Mouse (Mus musculus): ENCODE results near the gene Gjc1.

DNA sequence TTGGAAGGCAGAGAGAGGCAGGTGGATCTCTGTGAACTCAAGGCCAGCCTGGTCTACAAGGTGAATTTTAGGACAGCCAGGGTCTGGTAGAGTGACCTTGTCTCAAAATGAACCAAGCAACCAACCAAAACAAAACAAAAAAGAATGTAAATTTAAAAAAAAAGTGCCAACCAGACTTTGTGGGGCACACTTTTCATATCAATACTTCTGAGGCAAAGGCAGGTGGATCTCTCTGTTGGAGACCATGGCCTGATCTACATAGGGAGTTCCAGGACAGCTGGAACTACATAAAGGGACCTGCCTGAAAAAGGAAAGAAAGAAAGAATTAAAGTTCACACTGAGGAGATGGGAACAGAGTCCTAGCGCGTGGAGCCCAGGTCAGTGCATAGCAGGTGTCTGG, 7.0 kb upstream of the Gjc1 start:
- TF ChIP-seq CTCF (IDR thresholded peaks at IDR 0.05; ENCODE audit: extremely low read depth, insufficient read depth, insufficient read length, insufficient replicate concordance) = no peak
- TF ChIP-seq POLR2A (IDR thresholded peaks at IDR 0.05; ENCODE audit: low read depth, low read length) = no peak
